Mouse (Mus musculus) hindbrain, embryonic 13.5 days (tissue): ENCODE measurements around the gene 4922502D21Rik. TPM values are rescaled to one million over a fixed set of nuclear protein-coding genes. Genes with fewer than 3 reads are reported as not detected.

Source experiments
- ATAC-seq: fragments of 200-750 bp; cut with Nextera tagmentation; 2 replicates; pipeline ENCODE4 v1.8.0; 2017; ENCODE audit warnings: moderate TSS enrichment; ENCODE audit not compliant: low FRiP score
- H3K27ac ChIP-seq: fragments of 300-500 bp; sonication (generic); 2 replicates; pipeline ENCODE4 v1.5.1; 2015; ENCODE audit warnings: inconsistent platforms, mild to moderate bottlenecking, moderate library complexity
- H3K27me3 ChIP-seq: fragments of 300-500 bp; sonication (generic); 2 replicates; pipeline ENCODE4 v1.6.1; 2015; ENCODE audit warnings: mild to moderate bottlenecking, inconsistent platforms
- H3K36me3 ChIP-seq: fragments of 300-500 bp; sonication (generic); 2 replicates; pipeline ENCODE4 v1.6.1; 2015; ENCODE audit warnings: mild to moderate bottlenecking, inconsistent platforms
- H3K4me1 ChIP-seq: fragments of 300-500 bp; sonication (generic); replicated peaks from 2 replicates; pipeline ENCODE4 v1.6.1; 2015; ENCODE audit warnings: inconsistent platforms
- H3K4me2 ChIP-seq: fragments of 300-500 bp; sonication (generic); 2 replicates; pipeline ENCODE4 v1.6.1; 2015; ENCODE audit warnings: inconsistent platforms, mild to moderate bottlenecking, moderate library complexity
- H3K4me3 ChIP-seq: fragments of 300-500 bp; sonication (generic); 2 replicates; pipeline ENCODE4 v1.5.1; 2015; ENCODE audit warnings: mild to moderate bottlenecking, inconsistent platforms
- H3K9ac ChIP-seq: fragments of 300-500 bp; sonication (generic); 2 replicates; pipeline ENCODE4 v1.6.1; 2015; ENCODE audit warnings: mild to moderate bottlenecking, inconsistent platforms
- H3K9me3 ChIP-seq: fragments of 300-500 bp; sonication (generic); 2 replicates; pipeline ENCODE4 v1.6.1; 2016; ENCODE audit warnings: inconsistent platforms
- WGBS: fragments of 180-500 bp; shearing (Covaris S2); methylation state at CpG from one replicate; pipeline ENCODE4 v1.1.7; 2015; 5-methylcytosine and 5-hydroxymethylcytosine counted together
- polyA plus RNA-seq: library from polyadenylated mRNA; unstranded; fragments of >200 nt; fragmentation: Nextera tagmentation; extraction: Ambion mirVana; gene quantifications from 2 replicates; pipeline ENCODE4 v1.2.1, GENCODE M21; 2015

4922502D21Rik gene
- polyA plus RNA-seq, 1 experiment from 2014 or later: not detected

DNA sequence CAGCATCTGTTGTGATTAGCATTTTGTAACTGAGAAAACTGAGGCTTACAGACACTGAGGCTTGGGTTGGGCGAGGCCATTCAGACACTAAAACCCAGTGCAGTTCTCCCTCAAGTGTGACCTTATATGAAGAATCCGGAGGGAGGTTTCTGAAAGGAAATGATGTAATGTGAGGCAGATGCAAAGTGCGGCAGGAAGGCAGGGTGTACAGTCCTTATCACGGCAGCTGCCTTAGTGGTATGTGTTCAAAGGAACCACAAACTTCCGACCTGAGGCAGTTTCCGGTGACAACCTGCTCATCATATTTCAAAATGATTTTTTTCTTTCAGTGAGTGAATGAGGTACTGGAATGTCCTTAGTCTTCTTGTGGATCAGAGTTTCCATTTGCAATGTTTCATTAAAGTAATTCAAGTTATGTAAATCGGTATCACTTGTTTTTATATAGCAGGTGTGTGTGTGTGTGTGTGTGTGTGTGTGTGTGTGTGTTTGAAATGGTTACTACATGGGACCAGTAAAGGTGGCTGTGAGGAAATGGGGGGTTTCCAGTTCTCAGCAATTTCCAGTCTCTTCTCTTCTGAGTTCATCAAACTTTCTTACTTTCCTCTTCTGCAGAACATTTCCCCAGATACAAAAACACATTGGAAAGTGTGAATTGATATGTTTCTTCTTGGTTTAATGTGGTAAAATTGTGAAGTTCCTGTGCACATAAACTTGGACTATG lies 47.1 kb downstream of the 4922502D21Rik start:
- Histone ChIP-seq H3K4me2 (no peak overlapping the region), H3K27me3 (no peaks in the 10 kb centered on the region), H3K9me3 (no peaks in the 10 kb centered on the region), H3K9ac (no peak overlapping the region), H3K4me1 (no peaks in the 10 kb centered on the region), H3K4me3 (no peak overlapping the region), H3K27ac (no peak overlapping the region), H3K36me3 (no peaks in the 10 kb centered on the region)
- 82% methylated on average over 7 of the region's 7 CpGs for WGBS
- ATAC-seq: no peak

DNA sequence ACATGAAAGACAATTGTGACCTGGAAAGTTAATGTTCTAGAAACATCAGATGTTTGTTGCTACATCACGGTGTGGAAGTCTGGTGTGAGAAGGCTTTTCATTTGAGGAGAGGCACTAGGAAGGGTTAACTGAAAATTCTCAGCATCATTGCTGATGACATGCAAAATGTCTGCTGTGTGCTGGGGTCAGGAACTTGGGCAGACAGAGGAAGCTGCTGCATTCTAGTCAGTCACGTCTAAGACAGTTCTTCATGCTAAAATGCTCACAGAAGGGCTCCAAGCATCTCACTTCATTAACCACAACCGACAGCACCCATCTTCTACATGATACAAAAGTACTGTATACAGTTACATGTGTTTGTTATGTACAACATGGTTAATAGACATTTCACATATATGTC lies 48.3 kb downstream of the 4922502D21Rik start:
- no peaks in the 10 kb centered on the region for H3K27me3 ChIP-seq
- H3K9ac ChIP-seq: no peak overlapping the region
- no peak overlapping the region for H3K27ac ChIP-seq
- no peak overlapping the region for H3K4me3 ChIP-seq
- no peak for ATAC-seq
- H3K4me2 ChIP-seq: no peak overlapping the region
- H3K9me3 ChIP-seq: no peaks in the 10 kb centered on the region
- no peaks in the 10 kb centered on the region for H3K4me1 ChIP-seq
- no peaks in the 10 kb centered on the region for H3K36me3 ChIP-seq
- WGBS: 71% methylated on average over 3 of the region's 3 CpGs

DNA sequence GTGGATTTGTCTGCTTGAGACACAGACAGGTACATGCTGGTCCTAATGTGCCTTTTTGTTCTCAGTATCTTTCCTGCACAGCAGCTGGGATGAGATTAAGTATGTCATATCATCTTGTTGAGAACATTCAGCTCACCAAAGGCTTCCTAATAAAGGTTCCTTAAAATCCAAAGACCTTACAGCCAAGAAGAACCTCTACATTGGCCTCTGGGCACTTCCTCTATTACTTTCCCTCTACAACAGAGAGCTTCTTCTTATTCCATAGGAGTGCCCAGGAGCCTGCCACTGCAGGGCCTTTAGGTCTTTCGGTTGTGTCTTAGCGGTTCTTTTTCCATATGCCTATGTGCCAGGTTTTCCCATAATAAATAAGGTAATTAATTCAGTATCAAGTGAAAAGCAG lies 55.1 kb downstream of the 4922502D21Rik start:
- H3K36me3 ChIP-seq: no peaks in the 10 kb centered on the region
- H3K4me2 ChIP-seq: no peak overlapping the region
- H3K27ac ChIP-seq: no peak overlapping the region
- ATAC-seq: no peak
- no peaks in the 10 kb centered on the region for H3K9me3 ChIP-seq
- H3K4me3 ChIP-seq: no peak overlapping the region
- H3K27me3 ChIP-seq: no peaks in the 10 kb centered on the region
- WGBS: 92% methylated on average over 2 of the region's 2 CpGs
- H3K4me1 ChIP-seq: no peaks in the 10 kb centered on the region
- H3K9ac ChIP-seq: no peak overlapping the region

DNA sequence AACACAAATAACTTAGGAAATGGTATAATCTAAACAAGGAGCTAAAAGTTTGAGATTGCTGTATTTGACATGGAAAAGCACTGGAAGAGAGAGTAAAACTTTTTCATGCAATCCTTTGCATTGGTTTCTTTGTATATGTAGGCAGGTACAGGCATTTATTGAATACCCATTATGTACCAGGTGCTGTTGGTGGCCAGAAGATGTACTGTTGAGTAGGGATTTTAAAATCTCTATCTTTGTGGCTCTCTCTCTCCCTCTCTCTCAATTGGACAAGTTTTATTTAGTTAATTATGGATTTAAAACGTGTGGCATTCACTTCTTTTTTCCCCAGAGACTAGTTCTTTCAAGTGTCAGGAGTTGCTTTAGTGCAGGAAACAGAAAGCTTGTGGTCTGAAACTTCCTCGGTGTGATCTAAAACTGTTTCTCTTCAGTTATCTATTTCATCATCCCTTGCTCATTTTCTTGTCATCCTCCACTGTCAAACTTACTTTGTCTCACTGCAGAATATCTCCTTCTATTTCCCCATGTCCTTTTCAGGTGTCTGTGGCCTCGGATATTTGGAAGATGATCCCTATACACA lies 55.9 kb downstream of the 4922502D21Rik start:
- Histone ChIP-seq H3K36me3 (no peaks in the 10 kb centered on the region), H3K4me3 (no peak overlapping the region), H3K27ac (no peak overlapping the region), H3K27me3 (no peaks in the 10 kb centered on the region), H3K4me2 (no peak overlapping the region), H3K9me3 (no peaks in the 10 kb centered on the region), H3K4me1 (no peaks in the 10 kb centered on the region), H3K9ac (no peak overlapping the region)
- no peak for ATAC-seq
- WGBS: 70% methylated on average over 3 of the region's 3 CpGs

DNA sequence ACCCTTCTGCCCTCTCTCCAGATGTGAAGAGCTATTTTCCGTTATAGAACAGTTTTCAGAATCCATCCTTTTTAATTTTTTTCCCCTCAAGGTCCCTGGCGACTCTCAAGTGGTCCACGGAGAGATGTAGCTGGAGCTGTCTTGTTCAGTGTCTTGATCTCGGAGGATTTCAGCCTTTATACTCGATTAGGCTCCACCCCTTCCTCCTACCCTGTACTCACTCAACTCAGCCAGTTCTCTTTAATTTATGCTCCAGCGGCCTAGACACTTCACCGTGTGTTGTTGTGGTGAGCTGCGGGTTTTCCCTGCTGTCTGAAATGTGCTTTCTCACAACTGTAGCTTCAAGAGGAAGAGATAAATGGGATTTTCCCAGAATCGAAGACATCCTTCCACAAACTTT lies 56.4 kb downstream of the 4922502D21Rik start, which contains the start of gene Cd69:
Cd69 (minus strand) TSS at position 217 of the 400 bp plus-strand sequence.
- Histone ChIP-seq H3K9ac (no peak within 1 kb of the TSS), H3K27ac (no peak within 1 kb of the TSS), H3K9me3 (no peaks in the 10 kb centered on the region), H3K27me3 (no peaks in the 10 kb centered on the region), H3K36me3 (no peaks in the 10 kb centered on the region), H3K4me2 (no peak within 1 kb of the TSS), H3K4me3 (no peak within 1 kb of the TSS), H3K4me1 (no peaks in the 10 kb centered on the region)
- 86% methylated on average over 9 of the region's 9 CpGs for WGBS
- ATAC-seq: no peak

DNA sequence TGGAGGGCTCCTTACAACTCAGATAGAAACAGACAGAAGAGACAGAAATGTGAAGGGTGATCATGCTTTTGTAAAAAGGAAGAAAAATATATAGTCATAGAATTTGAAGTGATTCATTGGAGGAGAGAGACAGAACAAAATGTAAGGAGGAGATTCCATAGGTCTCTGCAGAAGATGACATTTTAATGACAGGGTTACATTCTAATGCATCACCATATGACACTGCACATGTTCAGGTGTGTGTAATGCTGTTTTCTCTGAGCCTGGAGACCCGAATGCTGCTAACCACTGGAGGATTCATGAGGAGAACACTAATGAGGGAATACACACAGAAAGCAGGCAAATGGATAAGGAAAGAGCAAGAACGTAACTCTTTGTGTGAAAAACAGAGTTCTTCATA lies 57.1 kb downstream of the 4922502D21Rik start:
- 88% methylated on average over 2 of the region's 2 CpGs for WGBS
- H3K4me3 ChIP-seq: no peak overlapping the region
- H3K4me1 ChIP-seq: no peaks in the 10 kb centered on the region
- H3K9me3 ChIP-seq: no peaks in the 10 kb centered on the region
- no peak overlapping the region for H3K9ac ChIP-seq
- H3K36me3 ChIP-seq: no peaks in the 10 kb centered on the region
- no peak for ATAC-seq
- H3K27ac ChIP-seq: no peak overlapping the region
- H3K27me3 ChIP-seq: no peaks in the 10 kb centered on the region
- H3K4me2 ChIP-seq: no peak overlapping the region

DNA sequence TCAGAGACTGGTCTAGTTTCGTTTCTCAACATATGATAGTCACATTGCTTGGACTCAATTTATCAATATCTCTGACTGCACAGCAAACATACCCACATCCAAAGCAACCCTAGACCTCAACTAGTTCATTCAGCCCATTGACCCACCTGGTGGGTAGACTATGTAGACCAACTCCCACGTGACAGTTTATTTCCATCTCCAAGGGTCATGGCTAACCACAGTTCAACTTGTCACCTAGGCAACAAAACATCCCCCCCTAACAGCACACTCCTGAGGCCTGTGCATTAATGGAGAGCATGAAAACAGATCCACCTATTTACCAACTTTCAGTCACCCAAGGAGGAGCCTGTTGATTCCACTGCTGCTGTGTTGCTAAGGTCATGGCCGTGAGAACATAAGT lies 57.9 kb downstream of the 4922502D21Rik start:
- Histone ChIP-seq H3K4me2 (no peak overlapping the region), H3K27me3 (no peaks in the 10 kb centered on the region), H3K4me3 (no peak overlapping the region), H3K9me3 (no peaks in the 10 kb centered on the region), H3K4me1 (no peaks in the 10 kb centered on the region), H3K27ac (no peak overlapping the region), H3K36me3 (no peaks in the 10 kb centered on the region), H3K9ac (no peak overlapping the region)
- ATAC-seq: no peak
- 84% methylated on average over 3 of the region's 3 CpGs for WGBS

Other genes with a start within 250 kb of the 4922502D21Rik start
- not detected in 2 replicates for gene Clec2e, start 230.9 kb downstream of the 4922502D21Rik start, polyA plus RNA-seq
- not detected in 2 replicates for gene Clec2d, start 151.2 kb downstream of the 4922502D21Rik start, polyA plus RNA-seq
- not detected in 2 replicates for gene Cd69, start 56.4 kb downstream of the 4922502D21Rik start, polyA plus RNA-seq
- 0.14 and 0.18 TPM in 2 replicates for gene Clec12a, start 10.9 kb upstream of the 4922502D21Rik start, polyA plus RNA-seq
- 0.21 and 0.41 TPM in 2 replicates for gene Clec12b, start 54.1 kb upstream of the 4922502D21Rik start, polyA plus RNA-seq
- 3.2 and 4.8 TPM in 2 replicates for gene Clec1b, start 65.5 kb upstream of the 4922502D21Rik start, polyA plus RNA-seq
- 0.13 and 0.16 TPM in 2 replicates for gene Clec9a, start 77.1 kb upstream of the 4922502D21Rik start, polyA plus RNA-seq
- 1.3 and 1.9 TPM in 2 replicates for gene Clec1a, start 120.2 kb upstream of the 4922502D21Rik start, polyA plus RNA-seq
- not detected in 2 replicates for gene Olr1, start 175.4 kb upstream of the 4922502D21Rik start, polyA plus RNA-seq
- gene Tmem52b, start 180.8 kb upstream of the 4922502D21Rik start, polyA plus RNA-seq: not detected in 2 replicates
- 175 and 180 TPM in 2 replicates for gene Gabarapl1, start 201.4 kb upstream of the 4922502D21Rik start, polyA plus RNA-seq
- gene Klre1, start 246.1 kb upstream of the 4922502D21Rik start, polyA plus RNA-seq: 0.10 TPM in 1 of 2 replicates, not detected in the other